31 mouse cellular contexts compared by ENCODE assay signal in genomic region chr5:68007074-68007473, GRCm38 (mm10). TPM values are rescaled to one million over a fixed set of nuclear protein-coding genes. Genes with fewer than 3 reads are reported as not detected.
"Had no signal": no experiment of that assay in that cellular context is flagged by ENCODE, and none has a peak within 500 bp of the region (broad histone marks: within the 10 kb centered on the region; RNA-seq: fewer than 3 reads in every experiment).

No protein-coding gene starts in this region.

- DNase-seq: kidney, adult 8-10 months; kidney, postnatal 14 days; kidney, postnatal 4 days; liver, embryonic 13.5 days; lung, adult 2 months; lung, postnatal 14 days; lung, postnatal 4 days; thymus, adult 2 months; thymus, postnatal 14 days; thymus, postnatal 4 days had no signal

- ATAC-seq: midbrain, embryonic 13.5 days; midbrain, embryonic 16.5 days had no signal

RNA-seq across cellular contexts. Expression of gene Grxcr1, which starts 24.6 kb away (rescaled TPM):
- total RNA-seq: layer of hippocampus, adult 18-20 months; layer of hippocampus, postnatal 14 days; left cerebral cortex, adult 18-20 months; left cerebral cortex, postnatal 25 days; liver, adult 2 months; monocyte, adult 5-6 weeks; neutrophil, adult 5-6 weeks had no signal
- polyA plus RNA-seq: kidney, embryonic 16.5 days; limb, embryonic 11.5 days; limb, embryonic 14.5 days; liver, adult 2 months; liver, embryonic 13.5 days; liver, embryonic 16.5 days; lung, adult 2 months; lung, embryonic 16.5 days; midbrain, embryonic 10.5 days; midbrain, embryonic 13.5 days; midbrain, embryonic 16.5 days; myocyte; neural tube, embryonic 13.5 days; small intestine, adult 2 months; spleen, adult 2 months; stomach, embryonic 16.5 days; testis, adult 2 months; thymus, adult 2 months had no signal
